In the genomic region with DNA sequence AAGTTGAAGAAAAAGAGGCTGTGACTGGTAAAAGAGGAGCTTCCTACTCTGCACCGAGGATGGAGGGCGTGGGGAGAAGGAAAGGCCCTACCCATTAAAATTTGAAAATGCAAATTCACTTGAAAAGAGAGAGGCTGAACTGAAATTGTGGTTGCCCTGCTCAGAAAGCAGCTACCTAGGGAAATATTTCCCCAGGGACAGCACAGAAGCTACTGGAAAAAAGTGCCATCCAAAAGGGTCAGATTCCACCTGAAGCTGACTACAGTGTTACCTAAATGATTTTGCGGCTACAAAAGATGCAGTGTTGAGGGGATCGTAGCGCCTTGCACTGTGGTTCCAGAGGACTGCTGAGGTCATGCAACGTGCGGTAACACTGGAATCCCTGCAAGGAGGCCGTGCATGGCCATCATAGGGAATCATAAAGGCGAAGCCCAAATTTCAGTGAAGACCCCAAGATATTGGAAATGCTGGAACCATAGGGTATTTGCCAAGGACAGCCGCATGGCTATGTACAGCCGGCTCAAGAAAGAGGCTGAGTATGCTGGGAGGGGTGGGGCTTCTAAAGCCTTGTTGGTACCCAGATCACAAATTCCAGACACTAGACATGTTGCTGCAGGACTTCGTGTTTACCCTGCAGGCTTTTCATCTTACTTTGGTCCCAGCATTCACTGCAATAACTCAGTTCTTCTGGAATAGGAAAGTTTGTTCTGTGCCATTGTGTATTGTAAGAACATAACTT, we compare ENCODE assay signal across 8 mouse cellular contexts.
"Had no signal": no experiment of that assay in that cellular context is flagged by ENCODE, and none has a peak within 500 bp of the region (broad histone marks: within the 10 kb centered on the region; RNA-seq: fewer than 3 reads in every experiment).

No protein-coding gene starts in this region.

- H3K4me2 ChIP-seq: midbrain, embryonic 12.5 days had no signal

- ATAC-seq: midbrain, embryonic 16.5 days had no signal

- H3K27ac ChIP-seq: liver, embryonic 14.5 days; midbrain, embryonic 12.5 days had no signal

- H3K4me3 ChIP-seq: midbrain, embryonic 12.5 days had no signal

- H3K27me3 ChIP-seq: midbrain, embryonic 12.5 days had no signal

- H3K9ac ChIP-seq: liver, embryonic 14.5 days; midbrain, embryonic 12.5 days had no signal

- H3K9me3 ChIP-seq: midbrain, embryonic 12.5 days had no signal

- DNase-seq: kidney, adult 11 months; kidney, adult 9 months; kidney, postnatal 10 days; lung, adult 18-20 months; thymus, postnatal 14 days had no signal
